Mouse (Mus musculus): ENCODE data around the gene 4933425L06Rik.

GRCm38 (mm10) chr13:105047377-105047776, 34.5 kb upstream of the 4933425L06Rik start:
- TF ChIP-seq POLR2A (IDR thresholded peaks at IDR 0.05; ENCODE audit: low read depth, low read length) (no peak), CTCF (IDR thresholded peaks at IDR 0.05; ENCODE audit: extremely low read depth, insufficient read length, insufficient replicate concordance, low read depth, low read length) (no peak)

Measured in small intestine, adult 2 months (tissue).